Mouse (Mus musculus): Measurements from ENCODE around the gene Dtx3. TPM values are rescaled to one million over a fixed set of nuclear protein-coding genes. Genes with fewer than 3 reads are reported as not detected.

The Dtx3 gene
- polyA plus RNA-seq, 1 experiment from 2014 or later = 75.1 TPM

DNA sequence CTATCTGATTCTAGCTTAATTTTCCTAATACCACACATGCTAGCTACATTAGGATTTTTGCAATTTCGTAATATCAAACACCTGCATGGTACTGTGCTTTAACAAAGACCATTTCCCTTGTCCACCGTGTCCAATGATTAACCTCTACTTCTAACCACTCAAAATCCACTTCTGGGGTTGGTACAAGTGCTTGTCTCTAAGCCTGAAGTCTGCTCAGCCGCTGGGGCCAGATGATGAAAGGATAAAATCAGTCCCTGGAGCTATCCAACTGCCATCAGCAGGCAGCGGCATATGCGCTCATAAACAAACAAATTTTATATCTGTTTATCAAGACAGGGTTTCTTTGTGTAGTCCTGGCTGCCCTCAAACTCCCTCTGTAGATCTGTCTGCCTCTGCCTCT lies 9.1 kb upstream of the Dtx3 start:
- 74% methylated on average over 5 of the region's 5 CpGs for WGBS
- H3K36me3 ChIP-seq = peaks cover 73% of the 10 kb centered on the region
- no peak overlapping the region for H3K4me3 ChIP-seq
- H3K27ac ChIP-seq (ENCODE audit: poor library complexity, severe bottlenecking) = peak overlapping the region; percentile 44
- no peaks in the 10 kb centered on the region for H3K9me3 ChIP-seq (replicated peaks)
- no peaks in the 10 kb centered on the region for H3K27me3 ChIP-seq (replicated peaks)
- ATAC-seq (ENCODE audit: insufficient number of reproducible peaks, low FRiP score) = no peak
- no peak overlapping the region for H3K9ac ChIP-seq
- peak overlapping the region; percentile 15 for H3K4me2 ChIP-seq
- peaks cover 5% of the 10 kb centered on the region; the same call in 1 of the 2 replicates for H3K4me1 ChIP-seq (replicated peaks)

DNA sequence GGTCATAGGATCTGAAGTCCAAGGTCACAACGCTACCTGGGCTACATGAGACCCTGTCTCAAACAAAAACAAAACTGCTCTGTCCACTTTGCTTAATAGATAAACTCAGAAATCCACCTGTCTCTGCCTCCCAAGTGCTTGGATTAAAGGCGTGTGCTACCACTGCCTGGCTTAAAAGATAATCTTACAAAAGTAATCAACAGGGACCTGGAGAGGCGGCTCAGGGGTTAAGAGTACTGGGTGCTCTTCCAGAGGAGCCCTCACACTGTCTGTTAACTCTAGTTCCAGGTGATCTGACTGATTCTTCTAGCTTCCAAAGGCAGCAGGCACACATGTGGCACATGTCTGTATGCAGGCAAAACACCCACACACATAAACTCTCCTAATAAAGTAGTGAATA lies 7.6 kb upstream of the Dtx3 start:
- peak; percentile 62; the same call in 1 of the 2 replicates for ATAC-seq (ENCODE audit: insufficient number of reproducible peaks, low FRiP score)

DNA sequence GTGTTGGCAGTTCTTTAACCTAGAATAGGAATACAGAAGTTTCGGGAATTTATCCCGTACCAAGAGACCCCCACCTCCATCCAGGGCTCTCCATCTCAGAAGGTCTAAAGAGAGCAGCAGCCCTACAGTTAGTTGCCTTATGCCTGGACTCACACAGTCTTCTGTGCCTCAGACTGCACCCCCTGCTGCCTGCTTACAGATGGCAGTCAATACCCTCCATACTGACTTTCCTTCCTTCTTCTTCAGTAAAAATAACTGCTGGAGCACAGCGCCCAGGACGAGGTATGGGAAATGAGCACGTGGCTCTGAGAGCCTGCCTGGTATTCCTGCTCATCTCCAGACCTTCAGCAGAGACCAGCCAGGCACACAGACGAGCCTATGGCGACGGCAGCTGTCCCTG lies 4.8 kb upstream of the Dtx3 start:
- peaks cover 60% of the 10 kb centered on the region for H3K36me3 ChIP-seq
- no peak for ATAC-seq (ENCODE audit: insufficient number of reproducible peaks, low FRiP score)
- 82% methylated on average over 8 of the region's 8 CpGs for WGBS
- H3K27ac ChIP-seq (ENCODE audit: poor library complexity, severe bottlenecking) = no peak overlapping the region
- H3K27me3 ChIP-seq (replicated peaks) = no peaks in the 10 kb centered on the region
- H3K9me3 ChIP-seq (replicated peaks) = no peaks in the 10 kb centered on the region
- H3K9ac ChIP-seq = no peak overlapping the region
- no peak overlapping the region for H3K4me2 ChIP-seq
- peaks cover 12% of the 10 kb centered on the region for H3K4me1 ChIP-seq (replicated peaks)
- H3K4me3 ChIP-seq = no peak overlapping the region

More for the DNA sequence above, 7.6 kb upstream of the Dtx3 start:
- no peak overlapping the region for H3K27ac ChIP-seq (ENCODE audit: poor library complexity, severe bottlenecking)
- no peaks in the 10 kb centered on the region for H3K27me3 ChIP-seq (replicated peaks)
- 0 out of 2 replicates have a peak, but pooled peaks cover 5% of the 10 kb centered on the region for H3K4me1 ChIP-seq (replicated peaks)
- H3K36me3 ChIP-seq = peaks cover 80% of the 10 kb centered on the region
- H3K9me3 ChIP-seq (replicated peaks) = no peaks in the 10 kb centered on the region
- 77% methylated on average over 3 of the region's 3 CpGs for WGBS
- H3K4me3 ChIP-seq = no peak overlapping the region
- H3K4me2 ChIP-seq = no peak overlapping the region
- H3K9ac ChIP-seq = no peak overlapping the region

DNA sequence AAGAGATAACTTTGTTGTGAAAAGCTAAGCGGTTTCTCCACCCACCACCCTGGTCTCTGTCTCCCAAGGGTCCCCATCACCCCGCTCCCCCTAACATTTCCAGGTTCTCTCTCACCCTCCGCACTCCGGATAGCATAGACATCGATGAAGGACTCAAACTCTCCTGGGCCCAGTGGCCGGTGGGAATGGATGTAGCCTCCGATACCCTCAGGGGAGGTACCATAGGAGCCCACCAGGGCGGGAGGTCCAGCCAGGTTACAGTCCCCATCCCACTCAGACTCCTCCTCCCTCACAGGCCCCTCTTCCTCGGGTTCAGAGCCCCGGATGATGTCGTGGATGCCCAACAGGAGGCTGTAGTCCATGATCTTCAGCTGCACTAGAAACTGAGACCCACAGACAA lies 3.9 kb upstream of the Dtx3 start:
- no peaks in the 10 kb centered on the region for H3K27me3 ChIP-seq (replicated peaks)
- no peaks in the 10 kb centered on the region for H3K9me3 ChIP-seq (replicated peaks)
- H3K4me2 ChIP-seq = no peak overlapping the region
- peaks cover 17% of the 10 kb centered on the region for H3K4me1 ChIP-seq (replicated peaks)
- no peak overlapping the region for H3K27ac ChIP-seq (ENCODE audit: poor library complexity, severe bottlenecking)
- 0 out of 2 replicates have a peak overlapping the region, but pooled peaks have one; percentile 13 for H3K9ac ChIP-seq
- peaks cover 52% of the 10 kb centered on the region for H3K36me3 ChIP-seq
- no peak for ATAC-seq (ENCODE audit: insufficient number of reproducible peaks, low FRiP score)
- H3K4me3 ChIP-seq = no peak overlapping the region
- 84% methylated on average over 11 of the region's 11 CpGs for WGBS

DNA sequence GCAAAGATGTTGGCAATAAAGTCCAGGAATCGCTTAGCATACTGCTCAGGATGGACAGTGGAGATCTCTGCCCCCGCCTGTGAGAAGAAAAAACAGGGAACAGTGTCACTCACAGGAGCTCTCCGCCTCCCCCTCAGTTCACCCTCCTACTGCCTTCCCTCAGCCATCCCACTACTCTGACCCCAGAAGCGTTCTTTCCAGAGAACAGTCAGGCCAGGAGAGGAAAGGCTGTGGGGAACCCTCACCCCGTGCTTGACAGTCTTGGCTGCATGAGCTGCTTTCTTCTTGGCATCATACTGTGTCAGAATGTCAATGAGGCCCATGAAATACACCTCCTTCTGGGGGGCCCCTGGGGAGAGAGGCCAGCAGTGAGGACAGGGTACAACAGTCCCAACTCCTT lies 3.5 kb upstream of the Dtx3 start:
- H3K27me3 ChIP-seq (replicated peaks) = no peaks in the 10 kb centered on the region
- H3K4me2 ChIP-seq = no peak overlapping the region
- H3K27ac ChIP-seq (ENCODE audit: poor library complexity, severe bottlenecking) = no peak overlapping the region
- no peak for ATAC-seq (ENCODE audit: insufficient number of reproducible peaks, low FRiP score)
- peaks cover 52% of the 10 kb centered on the region for H3K36me3 ChIP-seq
- H3K4me3 ChIP-seq = no peak overlapping the region
- H3K9ac ChIP-seq = no peak overlapping the region
- H3K4me1 ChIP-seq (replicated peaks) = peaks cover 21% of the 10 kb centered on the region
- WGBS = 73% methylated on average over 5 of the region's 5 CpGs
- no peaks in the 10 kb centered on the region for H3K9me3 ChIP-seq (replicated peaks)

DNA sequence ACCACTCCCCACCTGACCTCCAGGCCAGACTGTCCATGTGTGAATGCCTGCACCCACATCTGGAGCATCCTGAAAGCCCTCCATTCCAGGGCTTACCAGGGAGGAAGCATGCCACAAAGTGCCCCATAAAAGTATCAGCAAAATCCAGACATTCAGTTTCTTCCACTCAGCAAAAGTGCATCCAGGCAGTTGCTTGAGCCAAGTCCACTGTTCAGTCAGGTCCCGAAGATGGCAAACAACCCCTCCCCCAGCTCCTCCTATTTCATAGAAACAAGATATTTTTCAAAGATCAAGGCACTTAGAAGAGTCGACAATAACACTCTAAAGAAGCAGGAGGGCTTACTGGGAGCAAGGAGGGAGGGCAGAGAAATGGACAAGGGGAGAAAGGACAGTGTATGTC lies 3.0 kb upstream of the Dtx3 start:
- H3K4me3 ChIP-seq = no peak overlapping the region
- no peak overlapping the region for H3K4me2 ChIP-seq
- no peak for ATAC-seq (ENCODE audit: insufficient number of reproducible peaks, low FRiP score)
- H3K9me3 ChIP-seq (replicated peaks) = no peaks in the 10 kb centered on the region
- H3K27ac ChIP-seq (ENCODE audit: poor library complexity, severe bottlenecking) = no peak overlapping the region
- no peak overlapping the region for H3K9ac ChIP-seq
- H3K4me1 ChIP-seq (replicated peaks) = peaks cover 21% of the 10 kb centered on the region
- no peaks in the 10 kb centered on the region for H3K27me3 ChIP-seq (replicated peaks)
- H3K36me3 ChIP-seq = peaks cover 46% of the 10 kb centered on the region
- 78% methylated on average over 2 of the region's 2 CpGs for WGBS

DNA sequence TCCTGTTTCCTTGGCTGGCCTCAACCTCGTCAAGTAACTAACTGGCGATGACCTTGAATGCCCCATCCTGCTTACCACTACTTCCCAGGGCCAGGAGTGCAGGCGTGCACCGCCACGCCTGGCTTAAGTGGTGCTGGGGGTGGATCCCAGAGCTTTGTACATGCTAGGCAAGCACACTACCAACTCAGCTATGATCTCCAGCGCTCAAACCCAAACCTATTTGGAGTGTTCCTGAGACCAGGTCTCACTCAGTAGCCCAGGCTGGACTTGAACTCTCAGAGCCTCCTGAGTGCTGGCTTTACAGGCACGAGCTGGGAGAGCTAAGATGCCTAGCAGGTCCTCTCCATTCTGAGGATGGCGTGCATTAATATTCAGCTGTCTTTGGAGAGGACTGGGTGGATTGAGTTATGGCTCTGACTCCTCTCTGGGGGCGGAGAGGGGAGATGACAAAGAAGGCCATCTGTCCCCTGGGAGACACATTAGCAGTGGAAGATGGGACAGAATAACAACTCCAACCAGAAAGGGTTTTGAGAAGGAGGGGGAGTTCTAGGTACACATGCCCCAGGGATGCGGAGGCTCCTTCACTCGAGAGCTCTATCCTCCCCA lies 2.1 kb upstream of the Dtx3 start:
- no peak overlapping the region for H3K4me2 ChIP-seq
- peaks cover 45% of the 10 kb centered on the region for H3K36me3 ChIP-seq
- no peak overlapping the region for H3K27ac ChIP-seq (ENCODE audit: poor library complexity, severe bottlenecking)
- no peak for ATAC-seq (ENCODE audit: insufficient number of reproducible peaks, low FRiP score)
- peaks cover 21% of the 10 kb centered on the region for H3K4me1 ChIP-seq (replicated peaks)
- H3K9me3 ChIP-seq (replicated peaks) = no peaks in the 10 kb centered on the region
- 0 out of 2 replicates have a peak overlapping the region, but pooled peaks have one; percentile 3 for H3K9ac ChIP-seq
- no peaks in the 10 kb centered on the region for H3K27me3 ChIP-seq (replicated peaks)
- 83% methylated on average over 11 of the region's 11 CpGs for WGBS
- no peak overlapping the region for H3K4me3 ChIP-seq

DNA sequence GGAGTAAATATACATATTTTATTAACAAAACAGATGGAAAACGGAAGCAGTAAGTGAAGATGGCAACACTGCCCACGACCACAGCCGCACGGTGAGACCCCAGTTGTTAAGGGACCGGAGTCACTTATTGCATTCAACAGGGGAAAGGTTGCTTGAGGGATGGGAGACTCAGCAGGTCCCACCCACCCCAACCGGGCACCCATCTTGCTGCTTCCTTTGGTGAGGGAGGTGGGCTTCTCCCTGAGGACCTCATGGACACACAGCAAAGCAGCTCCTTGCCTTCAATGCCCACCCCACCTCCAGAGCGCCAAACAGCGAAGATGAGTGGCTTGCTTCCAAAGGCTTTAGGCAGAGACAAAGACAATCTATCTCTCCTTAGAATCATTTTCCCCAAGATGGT lies 1.6 kb upstream of the Dtx3 start:
- H3K4me1 ChIP-seq (replicated peaks) = peaks cover 21% of the 10 kb centered on the region
- H3K4me2 ChIP-seq = no peak overlapping the region
- H3K27me3 ChIP-seq (replicated peaks) = no peaks in the 10 kb centered on the region
- H3K27ac ChIP-seq (ENCODE audit: poor library complexity, severe bottlenecking) = no peak overlapping the region
- H3K36me3 ChIP-seq = peaks cover 46% of the 10 kb centered on the region
- WGBS = 88% methylated on average over 8 of the region's 8 CpGs
- H3K4me3 ChIP-seq = no peak overlapping the region
- no peak overlapping the region for H3K9ac ChIP-seq
- no peak for ATAC-seq (ENCODE audit: insufficient number of reproducible peaks, low FRiP score)
- no peaks in the 10 kb centered on the region for H3K9me3 ChIP-seq (replicated peaks)

DNA sequence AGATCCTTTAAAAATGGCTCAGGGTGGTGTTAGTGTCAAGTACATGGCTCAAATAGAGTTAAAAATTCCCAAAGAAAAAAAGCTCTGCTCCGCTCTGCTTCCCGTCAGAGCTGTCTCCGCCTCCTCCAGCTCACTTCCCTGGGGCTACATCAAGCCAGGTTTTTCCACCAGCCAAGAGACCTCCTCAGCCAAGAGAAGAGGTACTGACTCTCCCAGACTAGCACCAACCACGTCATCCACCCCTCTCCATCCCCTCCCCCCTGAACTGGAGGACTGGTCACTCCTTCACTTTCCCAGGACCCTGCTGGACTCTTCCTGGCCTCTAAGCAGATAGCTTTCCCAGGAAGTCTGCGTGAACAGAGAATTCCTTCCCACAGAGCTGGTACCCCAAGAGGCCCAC lies 864 bp upstream of the Dtx3 start:
- Histone ChIP-seq H3K27ac (ENCODE audit: poor library complexity, severe bottlenecking) (peak overlapping the region; percentile 91), H3K36me3 (peaks cover 43% of the 10 kb centered on the region), H3K4me1 (replicated peaks) (peaks cover 22% of the 10 kb centered on the region), H3K9ac (0 out of 2 replicates have a peak overlapping the region, but pooled peaks have one; percentile 88), H3K4me2 (peak overlapping the region; percentile 94), H3K4me3 (peak overlapping the region; percentile 88), H3K9me3 (replicated peaks) (no peaks in the 10 kb centered on the region), H3K27me3 (replicated peaks) (no peaks in the 10 kb centered on the region)
- under 1% methylated on average over 5 of the region's 5 CpGs for WGBS
- peak; percentile 80 for ATAC-seq (ENCODE audit: insufficient number of reproducible peaks, low FRiP score)

DNA sequence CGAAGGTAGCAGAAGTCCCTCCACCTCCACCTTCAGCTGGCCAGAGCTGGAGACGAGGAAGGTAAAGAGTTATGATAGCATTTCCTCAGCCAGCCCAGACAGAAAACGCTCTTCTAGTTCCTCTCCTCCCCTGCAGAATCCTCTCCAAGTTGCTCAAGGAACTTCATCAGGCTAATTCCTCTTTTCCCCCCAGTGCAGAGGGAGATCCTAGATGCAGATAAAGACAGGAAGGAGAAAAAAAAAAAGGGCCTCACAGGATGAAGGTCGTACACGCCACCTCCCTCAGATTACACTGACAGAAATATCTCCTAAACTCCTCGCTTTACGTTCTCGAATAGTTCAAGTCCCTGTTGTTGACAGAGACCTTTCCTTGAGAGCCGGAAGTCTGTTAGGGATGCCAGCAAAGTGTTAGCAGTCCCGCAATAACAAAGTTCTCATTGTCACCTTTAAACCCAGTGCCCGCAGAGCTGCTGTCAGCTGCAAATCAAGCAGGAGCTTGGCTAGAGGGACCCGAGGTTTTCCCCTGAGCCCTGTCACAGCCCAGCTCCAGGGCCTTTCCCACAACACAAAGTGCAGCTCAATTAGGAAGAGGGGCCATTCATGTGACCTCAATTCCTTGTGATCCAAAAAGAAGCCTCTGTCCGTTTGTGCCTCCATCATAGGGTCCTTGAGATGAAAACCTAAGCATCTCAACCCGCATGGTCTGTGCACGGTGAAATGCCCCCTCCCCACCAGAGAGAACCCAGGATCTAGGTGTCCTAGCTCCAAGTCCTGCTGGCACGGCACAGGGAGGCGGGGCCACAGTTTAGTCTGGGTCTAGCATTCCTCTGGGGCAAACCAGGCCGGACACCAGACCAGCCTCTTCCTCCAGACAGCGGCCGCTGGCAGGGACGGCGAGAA lies 850 bp downstream of the Dtx3 start:
- H3K27ac ChIP-seq (ENCODE audit: poor library complexity, severe bottlenecking) = peak overlapping the region; percentile 91
- peak overlapping the region; percentile 88 for H3K9ac ChIP-seq
- peak overlapping the region; percentile 94 for H3K4me2 ChIP-seq
- peak; percentile 70 for ATAC-seq (ENCODE audit: insufficient number of reproducible peaks, low FRiP score)
- H3K27me3 ChIP-seq (replicated peaks) = no peaks in the 10 kb centered on the region
- 8% methylated on average over 22 of the region's 22 CpGs for WGBS
- H3K36me3 ChIP-seq = peaks cover 42% of the 10 kb centered on the region
- no peaks in the 10 kb centered on the region for H3K9me3 ChIP-seq (replicated peaks)
- peak overlapping the region; percentile 88 for H3K4me3 ChIP-seq
- H3K4me1 ChIP-seq (replicated peaks) = peaks cover 39% of the 10 kb centered on the region

DNA sequence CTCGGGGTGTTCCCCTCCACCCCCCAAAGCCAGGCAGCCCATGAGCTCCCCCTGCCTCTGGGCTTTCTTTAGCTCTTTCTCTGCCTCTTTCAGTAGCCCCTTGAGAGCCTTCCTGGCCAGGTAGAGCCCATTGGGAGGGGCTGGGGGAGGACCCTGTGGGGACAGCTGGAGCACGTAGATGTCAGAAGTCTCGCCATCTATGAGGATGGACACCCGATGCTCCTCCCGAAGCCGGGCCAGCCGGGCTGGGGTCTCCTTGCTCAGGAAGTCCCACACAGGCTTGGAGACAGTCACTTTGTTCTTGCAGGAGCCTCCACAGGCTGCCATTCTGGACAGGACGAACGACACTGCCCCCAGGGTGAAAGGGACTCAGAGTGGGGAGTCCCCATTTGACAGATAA lies 2.5 kb downstream of the Dtx3 start:
- Histone ChIP-seq H3K27me3 (replicated peaks) (no peaks in the 10 kb centered on the region), H3K4me3 (no peak overlapping the region), H3K4me2 (no peak overlapping the region), H3K9me3 (replicated peaks) (no peaks in the 10 kb centered on the region), H3K9ac (no peak overlapping the region), H3K27ac (ENCODE audit: poor library complexity, severe bottlenecking) (no peak overlapping the region), H3K4me1 (replicated peaks) (peaks cover 54% of the 10 kb centered on the region), H3K36me3 (peaks cover 25% of the 10 kb centered on the region)
- ATAC-seq (ENCODE audit: insufficient number of reproducible peaks, low FRiP score) = no peak
- WGBS = 76% methylated on average over 9 of the region's 9 CpGs
